Mouse (Mus musculus) gastrocnemius, postnatal 25 days (tissue): ENCODE measurements around the gene Nova1. TPM values are rescaled to one million over a fixed set of nuclear protein-coding genes. Genes with fewer than 3 reads are reported as not detected.

Experiments used
- DNase-seq: peaks from one replicate; pipeline ENCODE4 v3.0.0; 2022
- total RNA-seq, 2 experiments: library from RNA; stranded (reverse); gene quantifications; 1 replicate in 1 of 2; 2 replicates in 1 of 2; pipeline ENCODE4 v1.2.3; 2021

Gene Nova1
- total RNA-seq, 2 experiments from 2014 or later = 4.9 to 7.3 TPM

- no peak for DNase-seq
Measured at GRCm38 (mm10) chr12:46676341-46676740, 142.4 kb downstream of the Nova1 start.

DNA sequence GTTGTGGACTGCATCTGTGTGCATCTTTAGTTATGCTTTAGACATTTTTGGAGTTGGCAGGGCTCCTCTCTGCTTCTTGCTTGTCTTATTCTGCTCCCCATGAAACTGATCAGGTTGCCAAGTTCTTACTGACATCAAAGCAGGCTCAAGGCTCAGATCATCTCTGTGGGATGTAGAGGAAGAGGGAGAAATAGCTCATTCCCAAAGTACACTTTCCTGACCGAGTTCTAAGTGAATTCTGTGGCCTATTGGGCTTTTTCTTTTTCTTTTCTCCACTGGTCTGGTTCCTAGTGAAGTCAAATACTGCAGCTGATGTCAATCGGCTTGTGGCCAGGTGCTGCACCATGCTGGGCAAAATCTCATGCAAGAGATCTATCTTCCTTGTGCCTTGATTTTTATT is 152.0 kb downstream of the Nova1 start:
- no peak for DNase-seq

- DNase-seq = no peak
Measured at GRCm38 (mm10) chr12:46646139-46646611, 172.6 kb downstream of the Nova1 start.

GRCm38 (mm10) chr12:46645365-46645962 is 173.3 kb downstream of the Nova1 start:
- no peak for DNase-seq
